Mouse (Mus musculus) forebrain, embryonic 12.5 days (tissue): ENCODE data around the gene Ddx47. TPM values are rescaled to one million over a fixed set of nuclear protein-coding genes. Genes with fewer than 3 reads are reported as not detected.
A peak's percentile ranks its signal among the peaks of the same experiment; 100 is the strongest.

ENCODE experiments used
- ATAC-seq: fragments of 200-750 bp; cut with Nextera tagmentation; 2 replicates; pipeline ENCODE4 v1.8.0; 2017; ENCODE audit warnings: moderate TSS enrichment; ENCODE audit not compliant: low FRiP score
- H3K27ac ChIP-seq: fragments of 300-500 bp; sonication (generic); 2 replicates; pipeline ENCODE4 v1.5.1; 2016; ENCODE audit warnings: mild to moderate bottlenecking
- H3K27me3 ChIP-seq: fragments of 300-500 bp; sonication (generic); 2 replicates; pipeline ENCODE4 v1.6.1; 2016; ENCODE audit warnings: mild to moderate bottlenecking
- H3K36me3 ChIP-seq: fragments of 300-500 bp; sonication (generic); replicated peaks from 2 replicates; pipeline ENCODE4 v1.6.1; 2016; ENCODE audit warnings: mild to moderate bottlenecking
- H3K4me1 ChIP-seq: fragments of 300-500 bp; sonication (generic); 2 replicates; pipeline ENCODE4 v1.6.1; 2016
- H3K4me2 ChIP-seq: fragments of 300-500 bp; sonication (generic); 2 replicates; pipeline ENCODE4 v1.6.1; 2016; ENCODE audit warnings: mild to moderate bottlenecking, moderate library complexity
- H3K4me3 ChIP-seq: fragments of 300-500 bp; sonication (generic); replicated peaks from 2 replicates; pipeline ENCODE4 v1.5.1; 2016; ENCODE audit warnings: mild to moderate bottlenecking
- H3K9ac ChIP-seq: fragments of 300-500 bp; sonication (generic); 2 replicates; pipeline ENCODE4 v1.6.1; 2016; ENCODE audit warnings: mild to moderate bottlenecking
- H3K9me3 ChIP-seq: fragments of 300-500 bp; sonication (generic); 2 replicates; pipeline ENCODE4 v1.6.1; 2016
- WGBS: fragments of 180-500 bp; shearing (Covaris S2); methylation state at CpG from one replicate; pipeline ENCODE4 v1.1.7; 2016; 5-methylcytosine and 5-hydroxymethylcytosine counted together
- polyA plus RNA-seq: library from polyadenylated mRNA; unstranded; fragments of >200 nt; fragmentation: Nextera tagmentation; extraction: Ambion mirVana; gene quantifications from 2 replicates; pipeline ENCODE4 v1.2.1, GENCODE M21; 2016

Ddx47 gene
- 91.3 and 93.0 TPM in 2 replicates for polyA plus RNA-seq

- Histone ChIP-seq H3K27me3 (no peaks in the 10 kb centered on the region), H3K9ac (peak within 1 kb of the TSS; percentile 78), H3K9me3 (no peaks in the 10 kb centered on the region), H3K36me3 (peaks cover 26% of the 10 kb centered on the region), H3K4me2 (peak within 1 kb of the TSS; percentile 86), H3K4me1 (peaks cover 8% of the 10 kb centered on the region), H3K4me3 (peak within 1 kb of the TSS; percentile 81), H3K27ac (no peak within 1 kb of the TSS)
- 7% methylated on average over 19 of the region's 19 CpGs for WGBS
- peak; percentile 94 for ATAC-seq
Measured at GRCm38 (mm10) chr6:135011048-135011733, at the start of gene Ddx47. Gene Ddx47 (plus strand): TSS chr6:135011612.

DNA sequence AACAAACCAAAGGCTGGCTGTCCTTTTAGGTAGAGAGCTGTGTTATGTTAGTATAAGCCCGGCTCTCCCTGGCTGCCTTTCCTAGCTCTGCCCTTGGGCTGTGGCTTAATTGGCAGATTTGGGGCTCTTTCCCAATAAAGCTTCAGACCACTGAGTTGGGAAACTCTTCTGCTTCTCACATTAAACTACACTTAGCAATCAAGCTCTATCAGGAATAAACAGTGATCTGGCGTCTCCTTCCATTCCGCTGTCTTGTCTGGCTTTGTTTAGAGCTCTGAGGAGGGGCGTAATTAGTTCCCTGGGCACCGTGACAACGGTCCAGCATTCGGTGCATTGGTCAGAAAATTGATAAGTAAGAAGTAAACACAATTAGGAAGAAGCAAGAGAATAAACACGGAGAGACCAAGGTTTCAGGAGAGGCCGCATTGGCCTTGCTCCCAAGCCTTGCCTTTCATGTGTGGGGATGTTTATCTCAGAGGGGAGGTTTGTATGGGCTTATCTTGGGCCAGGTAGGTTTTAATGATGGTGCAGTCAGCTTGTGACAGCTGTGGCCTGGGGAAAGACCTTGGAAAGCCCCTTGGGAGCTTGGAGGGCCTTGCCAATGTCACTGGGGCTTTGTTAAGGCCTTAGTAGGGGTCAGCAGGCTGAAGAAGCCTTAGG lies 49.4 kb upstream of the Ddx47 start:
- Histone ChIP-seq H3K9me3 (no peaks in the 10 kb centered on the region), H3K4me3 (no peak overlapping the region), H3K4me1 (peaks cover 22% of the 10 kb centered on the region), H3K36me3 (no peaks in the 10 kb centered on the region), H3K4me2 (no peak overlapping the region), H3K27ac (peak overlapping the region; percentile 78), H3K27me3 (no peaks in the 10 kb centered on the region), H3K9ac (no peak overlapping the region)
- peak; percentile 52; the same call in 1 of the 2 replicates for ATAC-seq
- WGBS, result 41% methylated on average over 9 of the region's 9 CpGs

GRCm38 (mm10) chr6:134962518-134962893 lies 48.9 kb upstream of the Ddx47 start:
- Histone ChIP-seq H3K27ac (peak overlapping the region; percentile 78), H3K9me3 (no peaks in the 10 kb centered on the region), H3K9ac (no peak overlapping the region), H3K36me3 (no peaks in the 10 kb centered on the region), H3K4me1 (peaks cover 22% of the 10 kb centered on the region), H3K4me2 (no peak overlapping the region), H3K27me3 (no peaks in the 10 kb centered on the region), H3K4me3 (no peak overlapping the region)
- ATAC-seq, result peak; percentile 66
- WGBS, result 33% methylated on average over 5 of the region's 5 CpGs

DNA sequence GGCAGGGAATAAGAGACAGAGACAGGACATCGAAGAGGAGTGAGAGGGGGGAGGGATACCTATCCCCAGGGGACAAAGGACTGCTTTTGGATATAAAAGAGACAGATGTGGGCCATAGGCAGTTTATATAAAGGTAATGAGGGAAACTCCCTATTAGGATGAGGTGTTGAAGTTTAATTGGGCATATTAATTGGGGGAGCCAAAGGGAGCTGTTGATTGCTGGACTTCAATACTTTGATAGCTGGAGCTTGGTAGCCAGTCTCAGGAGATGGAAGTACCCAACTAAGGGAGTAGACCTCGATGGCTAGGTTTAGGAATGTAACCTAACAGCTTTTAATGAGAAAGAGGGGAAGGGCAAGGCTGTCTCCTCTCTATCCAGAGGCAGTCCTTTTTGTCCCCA lies 47.5 kb upstream of the Ddx47 start:
- no peak overlapping the region for H3K4me3 ChIP-seq
- no peaks in the 10 kb centered on the region for H3K36me3 ChIP-seq
- peak; percentile 54; the same call in 1 of the 2 replicates for ATAC-seq
- no peak overlapping the region for H3K4me2 ChIP-seq
- H3K9ac ChIP-seq, result no peak overlapping the region
- WGBS, result 45% methylated on average over 2 of the region's 2 CpGs
- H3K4me1 ChIP-seq, result peaks cover 22% of the 10 kb centered on the region
- H3K27ac ChIP-seq, result peak overlapping the region; percentile 56; the same call in 1 of the 2 replicates
- H3K9me3 ChIP-seq, result no peaks in the 10 kb centered on the region
- no peaks in the 10 kb centered on the region for H3K27me3 ChIP-seq

GRCm38 (mm10) chr6:134966681-134967080 lies 44.7 kb upstream of the Ddx47 start:
- Histone ChIP-seq H3K4me3 (no peak overlapping the region), H3K27me3 (no peaks in the 10 kb centered on the region), H3K4me1 (peaks cover 7% of the 10 kb centered on the region), H3K27ac (no peak overlapping the region), H3K9ac (no peak overlapping the region), H3K4me2 (no peak overlapping the region), H3K36me3 (no peaks in the 10 kb centered on the region), H3K9me3 (no peaks in the 10 kb centered on the region)
- 83% methylated on average over 5 of the region's 5 CpGs for WGBS
- ATAC-seq, result no peak

DNA sequence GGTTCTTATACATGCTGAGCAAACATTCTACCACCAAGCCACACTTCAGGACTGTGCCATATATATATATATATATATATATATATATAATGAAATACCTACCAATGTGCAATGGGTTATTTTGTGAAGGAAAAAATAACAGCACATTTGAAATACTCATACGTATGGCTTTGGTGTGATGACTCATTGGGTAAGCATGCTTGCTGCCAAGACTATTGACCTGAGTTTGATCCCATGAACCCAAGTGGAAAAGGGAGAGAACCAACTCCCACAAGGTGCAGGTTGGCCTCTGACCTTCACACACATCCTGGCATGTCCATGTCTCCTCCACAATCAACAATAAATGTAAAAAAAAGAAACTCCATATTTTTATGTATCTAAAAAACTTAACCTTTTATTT lies 43.1 kb upstream of the Ddx47 start:
- no peak for ATAC-seq

GRCm38 (mm10) chr6:134969498-134969897 lies 41.9 kb upstream of the Ddx47 start:
- Histone ChIP-seq H3K9me3 (no peaks in the 10 kb centered on the region), H3K36me3 (no peaks in the 10 kb centered on the region), H3K27me3 (no peaks in the 10 kb centered on the region), H3K4me3 (no peak overlapping the region), H3K9ac (no peak overlapping the region), H3K4me1 (no peaks in the 10 kb centered on the region), H3K4me2 (no peak overlapping the region), H3K27ac (no peak overlapping the region)
- WGBS, result 95% methylated on average over 2 of the region's 2 CpGs
- ATAC-seq, result no peak

More for the DNA sequence above, 43.1 kb upstream of the Ddx47 start:
- Histone ChIP-seq H3K36me3 (no peaks in the 10 kb centered on the region), H3K4me1 (no peaks in the 10 kb centered on the region; the same call in 1 of the 2 replicates), H3K9me3 (no peaks in the 10 kb centered on the region), H3K9ac (no peak overlapping the region), H3K4me3 (no peak overlapping the region), H3K27me3 (no peaks in the 10 kb centered on the region), H3K4me2 (no peak overlapping the region), H3K27ac (no peak overlapping the region)
- 94% methylated on average over 1 of the region's 1 CpGs for WGBS

- no peaks in the 10 kb centered on the region for H3K27me3 ChIP-seq
- no peaks in the 10 kb centered on the region for H3K9me3 ChIP-seq
- H3K4me3 ChIP-seq, result no peak overlapping the region
- no peak overlapping the region for H3K4me2 ChIP-seq
- no peak overlapping the region for H3K9ac ChIP-seq
- WGBS, result 53% methylated on average over 4 of the region's 4 CpGs
- ATAC-seq, result no peak
- 0 out of 2 replicates have a peak, but pooled peaks cover 4% of the 10 kb centered on the region for H3K4me1 ChIP-seq
- H3K27ac ChIP-seq, result no peak overlapping the region
- H3K36me3 ChIP-seq, result no peaks in the 10 kb centered on the region
Measured at GRCm38 (mm10) chr6:134972096-134972495, 39.3 kb upstream of the Ddx47 start.

DNA sequence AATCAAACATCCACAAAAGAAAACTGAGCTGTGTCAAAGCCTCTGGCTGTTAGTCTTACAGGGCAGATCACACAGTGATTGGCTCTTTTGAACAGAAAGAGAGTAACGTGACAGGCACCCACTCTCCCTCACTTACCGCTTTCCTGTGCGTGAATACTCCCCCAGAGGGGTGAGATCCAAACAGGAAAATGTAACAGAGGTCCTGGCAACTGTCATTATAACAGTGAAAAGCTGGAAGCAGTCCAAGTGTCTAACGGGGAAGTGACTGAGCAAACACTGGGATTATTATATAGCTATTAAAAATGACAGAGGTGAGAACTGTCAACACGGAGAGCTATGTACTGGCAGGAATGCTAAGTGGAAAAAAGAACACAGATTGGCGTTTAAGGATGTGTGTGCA lies 34.8 kb upstream of the Ddx47 start:
- WGBS, result 53% methylated on average over 6 of the region's 6 CpGs
- Histone ChIP-seq H3K4me2 (no peak overlapping the region), H3K27ac (0 out of 2 replicates have a peak overlapping the region, but pooled peaks have one; percentile 63), H3K4me3 (no peak overlapping the region), H3K36me3 (no peaks in the 10 kb centered on the region), H3K9ac (no peak overlapping the region), H3K27me3 (0 out of 2 replicates have a peak, but pooled peaks cover 5% of the 10 kb centered on the region), H3K9me3 (no peaks in the 10 kb centered on the region), H3K4me1 (peaks cover 14% of the 10 kb centered on the region)
- ATAC-seq, result no peak; the same call in 1 of the 2 replicates

DNA sequence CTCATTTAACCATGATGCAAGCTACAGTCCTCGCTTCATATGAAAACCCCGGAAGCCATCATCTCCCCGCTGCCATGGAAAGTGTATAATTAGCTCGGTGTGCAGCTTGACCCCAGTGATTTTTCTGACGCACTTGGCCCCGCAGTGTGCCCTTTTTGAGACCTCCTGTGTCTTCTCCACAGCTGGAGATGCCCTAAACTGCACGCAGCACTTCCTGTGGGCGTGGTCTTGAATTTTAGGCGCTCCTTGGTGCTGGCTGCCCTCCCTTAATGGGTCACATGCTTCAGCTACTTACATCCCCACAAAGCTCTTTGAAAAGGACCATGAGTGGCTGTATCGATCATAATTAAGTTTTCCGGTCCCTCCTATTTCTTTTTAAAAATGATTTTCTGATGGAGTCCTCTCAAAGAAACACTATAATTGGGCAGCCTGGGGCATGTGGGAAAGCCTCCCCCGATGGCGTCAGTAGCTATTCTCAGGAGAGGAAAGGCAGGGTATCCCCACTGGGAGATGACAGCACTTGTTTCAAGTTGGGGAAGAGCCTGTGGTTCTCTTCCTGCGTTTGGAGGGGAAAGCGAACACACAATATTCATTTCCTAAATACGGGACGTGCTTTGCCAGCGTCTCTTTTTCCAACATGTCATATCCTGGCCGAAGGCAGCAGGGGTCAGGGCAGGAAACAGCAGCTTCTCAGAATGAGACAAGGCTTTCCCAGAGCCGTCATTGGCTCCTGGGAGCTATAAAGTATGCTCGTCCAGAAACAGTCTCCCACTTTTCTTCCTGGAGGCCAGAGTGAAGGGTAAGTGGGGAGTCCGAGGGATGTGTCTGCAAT lies 30.0 kb upstream of the Ddx47 start, which contains the start of gene Apold1:
TSS of gene Apold1 (plus strand) at position 488 of the 832 bp plus-strand sequence.
- no peak for ATAC-seq
- Histone ChIP-seq H3K9ac (no peak within 1 kb of the TSS), H3K4me1 (peaks cover 23% of the 10 kb centered on the region), H3K4me3 (no peak within 1 kb of the TSS), H3K36me3 (no peaks in the 10 kb centered on the region), H3K4me2 (peak within 1 kb of the TSS; percentile 36), H3K27me3 (peaks cover 22% of the 10 kb centered on the region; the same call in 1 of the 2 replicates), H3K27ac (no peak within 1 kb of the TSS), H3K9me3 (no peaks in the 10 kb centered on the region)
- 46% methylated on average over 22 of the region's 22 CpGs for WGBS

GRCm38 (mm10) chr6:134983529-134984370 lies 27.7 kb upstream of the Ddx47 start:
- no peaks in the 10 kb centered on the region for H3K9me3 ChIP-seq
- peak overlapping the region; percentile 32; the same call in 1 of the 2 replicates for H3K27ac ChIP-seq
- peaks cover 22% of the 10 kb centered on the region; the same call in 1 of the 2 replicates for H3K27me3 ChIP-seq
- peaks cover 23% of the 10 kb centered on the region for H3K4me1 ChIP-seq
- 3% methylated on average over 62 of the region's 62 CpGs for WGBS
- H3K4me2 ChIP-seq, result peak overlapping the region; percentile 82
- ATAC-seq, result peak; percentile 88
- peak overlapping the region; percentile 69 for H3K9ac ChIP-seq
- H3K4me3 ChIP-seq, result peak overlapping the region; percentile 60
- no peaks in the 10 kb centered on the region for H3K36me3 ChIP-seq
